Mouse (Mus musculus) spleen, adult 2 months (tissue): Measurements from ENCODE around the gene Cerkl. TPM values are rescaled to one million over a fixed set of nuclear protein-coding genes. Genes with fewer than 3 reads are reported as not detected.

ENCODE experiments used
- DNase-seq, 2 experiments: peaks; one replicate each; pipeline versions ENCODE4 v3.0.0 to v3.0.0-alpha.2; 2012 to 2021; ENCODE audit warnings: low spot score in 2 of 2, low read depth in 1 of 2
- H3K27ac ChIP-seq: fragments of 200-500 bp; 2 replicates; pipeline ENCODE4 v1.5.1; 2012; ENCODE audit warnings: low read length, inconsistent platforms; ENCODE audit not compliant: insufficient read depth
- H3K27me3 ChIP-seq: fragments of 200-500 bp; 2 replicates; pipeline ENCODE4 v1.6.1; 2012; ENCODE audit warnings: mild to moderate bottlenecking, moderate library complexity, low read length, inconsistent platforms; ENCODE audit not compliant: control insufficient read depth, insufficient read depth
- H3K36me3 ChIP-seq: fragments of 200-500 bp; 2 replicates; pipeline ENCODE4 v1.6.1; 2012; ENCODE audit warnings: mild to moderate bottlenecking, low read length, inconsistent platforms; ENCODE audit not compliant: control insufficient read depth, insufficient read depth
- H3K4me1 ChIP-seq: fragments of 200-500 bp; 2 replicates; pipeline ENCODE4 v1.6.1; 2011; ENCODE audit warnings: inconsistent platforms; ENCODE audit not compliant: control insufficient read depth, insufficient read depth, insufficient read length
- H3K4me3 ChIP-seq: fragments of 200-500 bp; 2 replicates; pipeline ENCODE4 v1.5.1; 2011; ENCODE audit warnings: mild to moderate bottlenecking, inconsistent platforms; ENCODE audit not compliant: insufficient read depth, insufficient read length; ENCODE audit errors: extremely low read depth
- CTCF ChIP-seq: fragments of 200-500 bp; IDR thresholded peaks from 2 replicates; pipeline ENCODE4 v1.5.1; 2011; ENCODE audit warnings: mild to moderate bottlenecking, inconsistent platforms; ENCODE audit not compliant: insufficient read depth, insufficient read length, insufficient replicate concordance; ENCODE audit errors: extremely low read depth
- POLR2A ChIP-seq: fragments of 200-500 bp; IDR thresholded peaks from 2 replicates; pipeline ENCODE4 v1.6.1; 2011; ENCODE audit warnings: low read depth, low read length, inconsistent platforms
- WGBS: fragments of 180-500 bp; shearing (Covaris S2); methylation state at CpG from one replicate; pipeline ENCODE4 v1.1.7; 2018; 5-methylcytosine and 5-hydroxymethylcytosine counted together
- polyA plus RNA-seq: library from polyadenylated mRNA; depleted of rRNA; stranded (reverse); fragments of >200 nt; gene quantifications from 2 replicates; pipeline ENCODE4 v1.2.3, GENCODE M21; 2012

Cerkl gene
- polyA plus RNA-seq, 1 experiment, result 1.3 TPM

GRCm38 (mm10) chr2:79315108-79315507, 141.5 kb downstream of the Cerkl start:
- H3K27ac ChIP-seq, result no peak overlapping the region
- peaks cover 52% of the 10 kb centered on the region for H3K36me3 ChIP-seq
- H3K4me3 ChIP-seq, result no peak overlapping the region
- H3K4me1 ChIP-seq, result no peaks in the 10 kb centered on the region
- DNase-seq, result no peak
- no peaks in the 10 kb centered on the region for H3K27me3 ChIP-seq
- TF ChIP-seq CTCF, result no peak
- TF ChIP-seq POLR2A, result no peak
- 98% methylated on average over 4 of the region's 4 CpGs for WGBS

- no peaks in the 10 kb centered on the region for H3K27me3 ChIP-seq
- no peak overlapping the region for H3K4me3 ChIP-seq
- H3K27ac ChIP-seq, result no peak overlapping the region
- peaks cover 53% of the 10 kb centered on the region for H3K36me3 ChIP-seq
- no peak for DNase-seq
- 92% methylated on average over 4 of the region's 4 CpGs for WGBS
- no peak for TF ChIP-seq CTCF
- TF ChIP-seq POLR2A, result no peak
- H3K4me1 ChIP-seq, result no peaks in the 10 kb centered on the region
Measured at GRCm38 (mm10) chr2:79312499-79312898, 144.1 kb downstream of the Cerkl start.

GRCm38 (mm10) chr2:79309454-79310118, 147.0 kb downstream of the Cerkl start:
- WGBS, result 93% methylated on average over 13 of the region's 13 CpGs
- no peaks in the 10 kb centered on the region for H3K4me1 ChIP-seq
- TF ChIP-seq CTCF (no peak), POLR2A (no peak)
- peaks cover 40% of the 10 kb centered on the region for H3K36me3 ChIP-seq
- H3K4me3 ChIP-seq, result no peak overlapping the region
- DNase-seq, result no peak
- no peak overlapping the region for H3K27ac ChIP-seq
- H3K27me3 ChIP-seq, result no peaks in the 10 kb centered on the region

- H3K27ac ChIP-seq, result no peak overlapping the region
- no peaks in the 10 kb centered on the region for H3K27me3 ChIP-seq
- no peak for DNase-seq
- no peak overlapping the region for H3K4me3 ChIP-seq
- H3K4me1 ChIP-seq, result no peaks in the 10 kb centered on the region
- 91% methylated on average over 4 of the region's 4 CpGs for WGBS
- H3K36me3 ChIP-seq, result peaks cover 36% of the 10 kb centered on the region
- TF ChIP-seq CTCF (no peak), POLR2A (no peak)
Measured at GRCm38 (mm10) chr2:79307549-79307948, 149.0 kb downstream of the Cerkl start.

GRCm38 (mm10) chr2:79302398-79302797, 154.2 kb downstream of the Cerkl start:
- H3K4me1 ChIP-seq, result peaks cover 5% of the 10 kb centered on the region; the same call in 1 of the 2 replicates
- H3K36me3 ChIP-seq, result peaks cover 20% of the 10 kb centered on the region
- no peak overlapping the region for H3K4me3 ChIP-seq
- DNase-seq, result no peak
- no peak overlapping the region for H3K27ac ChIP-seq
- TF ChIP-seq POLR2A, result no peak
- no peak for TF ChIP-seq CTCF
- no peaks in the 10 kb centered on the region for H3K27me3 ChIP-seq

GRCm38 (mm10) chr2:79292431-79292830, 164.2 kb downstream of the Cerkl start:
- peaks cover 58% of the 10 kb centered on the region for H3K36me3 ChIP-seq
- no peak for TF ChIP-seq CTCF
- TF ChIP-seq POLR2A, result no peak

GRCm38 (mm10) chr2:79291922-79292321, 164.7 kb downstream of the Cerkl start:
- Histone ChIP-seq H3K36me3 (peaks cover 59% of the 10 kb centered on the region), H3K4me1 (no peaks in the 10 kb centered on the region), H3K27ac (no peak overlapping the region), H3K27me3 (no peaks in the 10 kb centered on the region), H3K4me3 (no peak overlapping the region)
- TF ChIP-seq POLR2A (no peak), CTCF (no peak)
- no peak for DNase-seq
- 93% methylated on average over 8 of the region's 8 CpGs for WGBS

More at GRCm38 (mm10) chr2:79292431-79292830, 164.2 kb downstream of the Cerkl start:
- H3K27me3 ChIP-seq, result no peaks in the 10 kb centered on the region
- no peak for DNase-seq
- H3K4me3 ChIP-seq, result no peak overlapping the region
- no peak overlapping the region for H3K27ac ChIP-seq
- WGBS, result 94% methylated on average over 6 of the region's 6 CpGs
- no peaks in the 10 kb centered on the region for H3K4me1 ChIP-seq
